Mouse (Mus musculus): ENCODE data around the gene Npas4. TPM values are rescaled to one million over a fixed set of nuclear protein-coding genes. Genes with fewer than 3 reads are reported as not detected.

Gene Npas4
- polyA plus RNA-seq (2017; shearing (Covaris generic)), result under 1 TPM in 1 of 2 experiments, not detected in 1; 0.85 TPM

GRCm38 (mm10) chr19:4990256-4990625 is at the start of gene Npas4:
TSS of gene Npas4 (minus strand) at chr19:4990316.

DNA sequence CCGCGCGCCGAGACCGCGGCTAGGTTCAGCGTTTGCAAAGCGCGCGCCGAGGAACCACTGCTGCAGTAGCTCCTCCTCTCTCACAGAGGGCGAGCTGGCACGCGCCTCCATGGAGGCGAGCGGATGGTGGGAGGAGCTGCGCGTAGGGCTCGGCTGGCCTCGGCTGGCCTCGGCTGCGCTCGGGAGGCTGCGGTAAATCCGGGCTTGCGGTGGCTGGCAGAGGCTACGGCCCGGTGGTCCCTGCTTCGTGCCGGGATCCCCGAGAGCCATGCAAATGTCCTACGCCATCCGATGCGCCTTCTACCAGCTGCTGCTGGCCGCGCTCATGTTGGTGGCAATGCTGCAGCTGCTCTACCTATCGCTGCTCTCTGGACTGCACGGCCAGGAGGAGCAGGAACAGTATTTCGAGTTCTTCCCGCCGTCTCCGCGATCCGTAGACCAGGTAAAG is 48.6 kb upstream of the Npas4 start, which contains the start of the genes B4gat1 and AC124502.3:
Gene B4gat1, plus strand, starts transcription at position 118 of the 448 bp plus-strand sequence.
Gene AC124502.3, plus strand, starts transcription at position 183 of the 448 bp plus-strand sequence.

DNA sequence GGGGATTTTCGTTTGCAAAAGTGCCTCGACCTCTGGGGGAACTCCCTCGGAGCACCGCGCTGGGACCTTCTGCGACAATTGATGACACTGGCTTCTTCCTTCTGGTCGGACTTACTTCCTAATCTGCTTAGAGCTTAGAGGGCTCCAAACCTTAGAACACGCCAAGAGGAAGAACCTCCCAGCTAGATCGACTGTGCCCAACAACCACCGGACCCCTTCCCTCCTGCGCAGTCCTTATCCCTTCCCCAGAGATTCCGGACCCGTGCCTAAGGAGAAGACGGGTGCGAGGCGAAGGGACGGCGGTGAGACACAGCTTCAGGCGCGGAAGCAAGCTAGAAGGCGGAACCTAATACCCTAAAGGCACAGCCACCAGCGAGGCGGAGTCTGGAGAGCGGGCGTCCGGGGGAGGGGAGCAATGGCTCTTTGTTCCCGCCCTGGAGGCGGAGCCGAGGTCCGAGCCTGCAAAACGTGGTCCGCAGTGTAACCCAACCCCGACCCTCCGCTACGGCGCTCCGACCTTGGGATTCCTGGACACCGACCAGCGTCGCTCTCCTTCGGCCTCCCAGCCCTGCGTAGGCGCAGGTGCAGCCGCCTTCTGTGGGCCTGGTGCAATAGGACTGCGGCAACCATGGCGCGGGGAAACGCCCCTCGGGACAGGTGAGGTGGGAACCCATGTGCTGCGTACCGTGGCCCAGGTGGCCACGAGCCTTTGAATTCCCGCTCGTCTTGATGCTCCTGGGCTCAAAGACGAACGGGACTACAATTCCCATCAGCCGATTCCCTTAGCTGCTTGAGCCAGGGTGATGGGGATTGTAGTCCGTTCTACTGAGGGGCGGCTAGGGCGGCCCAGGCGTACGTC is 33.7 kb upstream of the Npas4 start, which contains the start of gene Slc29a2:
Gene Slc29a2, plus strand, starts transcription at position 240 of the 859 bp plus-strand sequence.

DNA sequence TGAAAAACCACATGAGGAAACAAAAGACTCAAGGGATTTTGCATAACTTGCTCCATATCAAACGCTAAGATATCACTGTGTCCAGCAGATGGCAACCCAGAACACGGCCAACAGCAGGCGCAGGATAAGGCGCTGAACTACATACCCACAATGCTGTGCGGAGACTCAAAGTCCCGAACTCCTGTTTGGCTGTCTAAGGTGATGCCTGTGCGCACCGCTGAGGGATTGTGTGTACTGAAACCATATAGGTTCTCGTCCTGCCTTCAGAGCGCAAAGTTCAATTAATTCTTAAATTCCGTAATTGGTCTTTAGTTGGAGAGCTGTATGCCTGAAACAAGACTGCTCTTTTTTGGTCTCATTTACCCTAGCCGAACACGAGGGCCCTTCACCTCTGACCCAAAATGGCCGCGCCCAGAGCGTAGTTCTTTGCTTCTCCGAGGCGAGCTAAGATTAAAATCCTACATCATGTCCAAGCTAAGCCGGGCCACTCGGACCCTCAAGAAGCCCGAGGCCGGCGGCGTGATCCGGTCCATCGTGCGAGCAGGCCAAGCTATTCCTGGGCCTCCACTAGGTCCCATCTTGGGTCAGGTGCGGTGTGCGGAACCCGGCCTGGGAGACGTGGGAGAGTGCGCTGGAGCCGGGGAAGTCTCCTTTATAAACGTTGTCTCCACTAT is 28.1 kb downstream of the Npas4 start, which contains the start of gene Mrpl11:
Gene Mrpl11, plus strand, starts transcription at position 220 of the 674 bp plus-strand sequence.

DNA sequence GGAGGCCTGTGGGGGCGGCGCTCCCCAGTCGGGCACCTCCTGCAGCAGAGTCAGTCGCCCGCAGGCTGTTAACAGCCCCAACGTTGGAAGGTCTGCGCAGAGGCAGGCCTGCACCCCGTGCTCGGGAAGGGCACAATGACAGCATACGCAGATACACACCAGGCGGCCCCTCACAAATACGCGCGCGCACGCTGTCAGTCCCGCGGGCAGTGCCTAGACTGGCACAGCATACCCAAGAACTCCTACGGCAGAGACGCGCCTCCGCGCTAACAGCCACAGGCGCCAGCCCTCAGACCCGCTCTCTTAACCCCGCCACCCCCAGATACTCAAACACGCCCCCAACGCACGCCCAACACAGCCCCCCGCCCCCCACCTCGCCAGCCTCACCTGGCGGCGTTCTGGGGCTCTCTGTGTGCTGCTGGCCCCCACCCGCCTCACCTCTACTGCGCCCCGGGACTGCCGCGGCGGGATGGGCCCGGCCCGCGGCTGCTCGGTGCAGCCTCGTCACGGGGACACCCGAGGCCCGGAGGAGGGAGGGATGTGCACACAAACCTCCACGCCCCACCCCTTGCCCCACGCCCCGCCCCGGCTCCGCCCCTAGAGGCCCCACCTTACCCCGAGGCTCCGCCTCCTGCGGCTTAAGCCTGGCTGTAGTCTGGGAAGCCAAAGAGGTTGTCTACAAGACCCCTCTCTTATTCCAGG is 47.4 kb downstream of the Npas4 start, which contains the start of gene Peli3:
Gene Peli3, minus strand, starts transcription at position 577 of the 702 bp plus-strand sequence.

Other genes with a start within 250 kb of the Npas4 start
- gene Rbm4b, start 233.8 kb downstream of the Npas4 start, polyA plus RNA-seq (2017; shearing (Covaris generic)), result 10 to 100 TPM; 35.8 TPM
- gene Rbm4, start 196.4 kb downstream of the Npas4 start, polyA plus RNA-seq (2017; shearing (Covaris generic)), result 10 to 100 TPM; 47.2 to 53.7 TPM
- gene Gm21992, start 178.7 kb downstream of the Npas4 start, polyA plus RNA-seq (2017; shearing (Covaris generic)), result 10 to 100 TPM; 24.6 to 37.9 TPM
- 10 to 100 TPM; 37.0 to 61.2 TPM for gene Rbm14, start 178.7 kb downstream of the Npas4 start, polyA plus RNA-seq (2017; shearing (Covaris generic))
- 100 to 1,000 TPM; 132 to 164 TPM for gene Ccs, start 151.0 kb downstream of the Npas4 start, polyA plus RNA-seq (2017; shearing (Covaris generic))
- under 1 TPM; 0.05 to 0.41 TPM for gene Ccdc87, start 150.9 kb downstream of the Npas4 start, polyA plus RNA-seq (2017; shearing (Covaris generic))
- gene Ctsf, start 135.2 kb downstream of the Npas4 start, polyA plus RNA-seq (2017; shearing (Covaris generic)), result 1 to 10 TPM; 3.3 to 6.6 TPM
- under 1 TPM; 0.06 to 0.35 TPM for gene Actn3, start 112.4 kb downstream of the Npas4 start, polyA plus RNA-seq (2017; shearing (Covaris generic))
- gene Zdhhc24, start 111.6 kb downstream of the Npas4 start, polyA plus RNA-seq (2017; shearing (Covaris generic)), result 10 to 100 TPM in 1 of 2 experiments, 1 to 10 TPM in 1; 6.8 to 12.0 TPM
- gene Bbs1, start 83.7 kb downstream of the Npas4 start, polyA plus RNA-seq (2017; shearing (Covaris generic)), result under 1 TPM; 0.44 to 0.49 TPM
- 100 to 1,000 TPM in 1 of 2 experiments, 10 to 100 TPM in 1; 85.9 to 129 TPM for gene Dpp3, start 62.0 kb downstream of the Npas4 start, polyA plus RNA-seq (2017; shearing (Covaris generic))
- under 1 TPM; 0.35 to 0.90 TPM for gene Peli3, start 47.2 kb downstream of the Npas4 start, polyA plus RNA-seq (2017; shearing (Covaris generic))
- 10 to 100 TPM; 51.3 to 68.1 TPM for gene Mrpl11, start 28.2 kb downstream of the Npas4 start, polyA plus RNA-seq (2017; shearing (Covaris generic))
- gene Slc29a2, start 33.5 kb upstream of the Npas4 start, polyA plus RNA-seq (2017; shearing (Covaris generic)), result 1 to 10 TPM; 1.7 to 2.1 TPM
- gene B4gat1, start 48.5 kb upstream of the Npas4 start, polyA plus RNA-seq (2017; shearing (Covaris generic)), result 10 to 100 TPM; 12.0 to 16.9 TPM
- gene AC124502.3, start 48.6 kb upstream of the Npas4 start, polyA plus RNA-seq (2017; shearing (Covaris generic)), result under 1 TPM; 0.57 to 0.63 TPM
- gene Brms1, start 51.0 kb upstream of the Npas4 start, polyA plus RNA-seq (2017; shearing (Covaris generic)), result 10 to 100 TPM; 79.6 to 86.4 TPM
- gene Rin1, start 60.2 kb upstream of the Npas4 start, polyA plus RNA-seq (2017; shearing (Covaris generic)), result not detected
- gene Cd248, start 77.8 kb upstream of the Npas4 start, polyA plus RNA-seq (2017; shearing (Covaris generic)), result under 1 TPM in 1 of 2 experiments, not detected in 1; 0.26 TPM
- under 1 TPM in 1 of 2 experiments, not detected in 1; 0.29 TPM for gene Tmem151a, start 95.2 kb upstream of the Npas4 start, polyA plus RNA-seq (2017; shearing (Covaris generic))
- 10 to 100 TPM; 48.8 to 50.8 TPM for gene Yif1a, start 98.2 kb upstream of the Npas4 start, polyA plus RNA-seq (2017; shearing (Covaris generic))
- 1 to 10 TPM; 2.0 to 5.3 TPM for gene Cnih2, start 108.2 kb upstream of the Npas4 start, polyA plus RNA-seq (2017; shearing (Covaris generic))
- gene Rab1b, start 116.8 kb upstream of the Npas4 start, polyA plus RNA-seq (2017; shearing (Covaris generic)), result 100 to 1,000 TPM; 225 to 243 TPM
- gene Klc2, start 128.2 kb upstream of the Npas4 start, polyA plus RNA-seq (2017; shearing (Covaris generic)), result 1 to 10 TPM; 2.6 to 4.1 TPM

Data from activated CD4-positive, CD25-positive, alpha-beta regulatory T cell (primary cell).